Mouse (Mus musculus) small intestine, adult 2 months (tissue): Measurements from ENCODE around the gene Gabpb1. TPM values are rescaled to one million over a fixed set of nuclear protein-coding genes. Genes with fewer than 3 reads are reported as not detected.

Source experiments
- H3K27ac ChIP-seq: fragments of 200-500 bp; 2 replicates; pipeline ENCODE4 v1.5.1; 2012; ENCODE audit warnings: low read depth, low read length, control low read depth, inconsistent platforms; ENCODE audit not compliant: insufficient read depth
- H3K27me3 ChIP-seq: fragments of 200-500 bp; 2 replicates; pipeline ENCODE4 v1.6.1; 2012; ENCODE audit warnings: mild to moderate bottlenecking, moderate library complexity, low read length, inconsistent platforms; ENCODE audit not compliant: control insufficient read depth, insufficient read depth
- H3K36me3 ChIP-seq: fragments of 200-500 bp; 2 replicates; pipeline ENCODE4 v1.6.1; 2012; ENCODE audit warnings: mild to moderate bottlenecking, low read length, control low read depth, inconsistent platforms; ENCODE audit not compliant: control insufficient read depth, insufficient read depth
- H3K4me1 ChIP-seq: fragments of 200-500 bp; 2 replicates; pipeline ENCODE4 v1.6.1; 2012; ENCODE audit warnings: low read length, inconsistent platforms, mixed read lengths; ENCODE audit not compliant: control insufficient read depth, insufficient read depth, insufficient read length
- H3K4me3 ChIP-seq: fragments of 200-500 bp; 2 replicates; pipeline ENCODE4 v1.5.1; 2012; ENCODE audit warnings: low read depth, mild to moderate bottlenecking, control low read depth, inconsistent platforms, low read length, moderate library complexity
- CTCF ChIP-seq: fragments of 200-500 bp; IDR thresholded peaks from 2 replicates; pipeline ENCODE4 v1.5.1; 2012; ENCODE audit warnings: low read depth, mild to moderate bottlenecking, control low read depth, inconsistent platforms, low read length, moderate library complexity, mixed read lengths; ENCODE audit not compliant: insufficient replicate concordance, insufficient read length; ENCODE audit errors: extremely low read depth
- POLR2A ChIP-seq: fragments of 200-500 bp; IDR thresholded peaks from 2 replicates; pipeline ENCODE4 v1.6.1; 2012; ENCODE audit warnings: low read depth, mild to moderate bottlenecking, control low read depth, inconsistent platforms, low read length, moderate library complexity
- WGBS: fragments of 180-500 bp; shearing (Covaris S2); methylation state at CpG from one replicate; pipeline ENCODE4 v1.1.7; 2018; 5-methylcytosine and 5-hydroxymethylcytosine counted together
- polyA plus RNA-seq: library from polyadenylated mRNA; depleted of rRNA; stranded (reverse); fragments of >200 nt; gene quantifications from 2 replicates; pipeline ENCODE4 v1.2.3, GENCODE M21; 2012

Gabpb1 gene
- polyA plus RNA-seq, 1 experiment = 5.0 TPM

DNA sequence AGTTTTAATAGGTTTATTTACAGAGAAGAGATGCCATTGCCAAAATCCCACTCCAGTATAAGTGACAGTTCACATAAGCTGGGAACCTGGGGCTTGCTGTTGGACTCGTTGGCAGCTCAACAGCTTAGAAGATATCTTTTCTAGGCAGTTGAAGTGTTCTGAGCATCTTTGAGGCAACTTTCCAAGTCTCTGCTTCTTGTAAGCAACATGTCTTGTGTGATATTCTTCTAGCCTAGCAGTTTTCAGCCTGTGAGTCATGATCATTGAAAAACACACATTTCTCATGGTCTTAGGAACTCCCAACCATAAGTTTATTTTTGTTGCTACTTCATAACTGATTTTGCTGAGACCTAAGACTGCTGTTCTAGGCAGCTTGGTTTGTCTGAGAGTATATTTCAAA, 6.8 kb upstream of the Gabpb1 start:
- TF ChIP-seq CTCF = no peak
- no peak overlapping the region for H3K27ac ChIP-seq
- 59% methylated on average over 1 of the region's 1 CpGs for WGBS
- H3K36me3 ChIP-seq = no peaks in the 10 kb centered on the region; the same call in none of the 2 replicates
- no peak overlapping the region for H3K4me3 ChIP-seq
- no peaks in the 10 kb centered on the region for H3K27me3 ChIP-seq
- no peaks in the 10 kb centered on the region for H3K4me1 ChIP-seq

DNA sequence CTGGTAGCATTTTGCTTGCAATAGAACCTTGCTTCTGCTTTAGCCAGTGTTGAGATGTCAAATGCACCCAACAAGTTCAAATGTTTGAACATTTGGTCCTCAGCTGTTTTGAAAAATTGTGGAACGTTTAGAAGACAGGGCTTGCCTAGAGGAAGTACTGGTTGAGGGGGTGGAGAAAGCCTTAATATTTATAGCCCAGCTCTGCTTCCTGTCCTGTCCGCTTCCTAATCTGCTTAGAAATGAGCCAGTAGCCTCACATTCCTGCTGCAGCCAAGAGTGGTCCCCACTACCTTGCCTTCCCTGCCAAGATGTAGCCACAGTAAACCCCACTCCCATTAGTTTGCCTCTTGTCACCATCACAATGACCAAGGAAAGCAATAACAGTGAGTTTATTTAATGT, 6.2 kb upstream of the Gabpb1 start:
- H3K27me3 ChIP-seq = no peaks in the 10 kb centered on the region
- 53% methylated on average over 2 of the region's 2 CpGs for WGBS
- H3K4me3 ChIP-seq = no peak overlapping the region
- no peaks in the 10 kb centered on the region for H3K4me1 ChIP-seq
- H3K27ac ChIP-seq = no peak overlapping the region
- TF ChIP-seq POLR2A (no peak), CTCF (no peak)
- no peaks in the 10 kb centered on the region; the same call in none of the 2 replicates for H3K36me3 ChIP-seq

DNA sequence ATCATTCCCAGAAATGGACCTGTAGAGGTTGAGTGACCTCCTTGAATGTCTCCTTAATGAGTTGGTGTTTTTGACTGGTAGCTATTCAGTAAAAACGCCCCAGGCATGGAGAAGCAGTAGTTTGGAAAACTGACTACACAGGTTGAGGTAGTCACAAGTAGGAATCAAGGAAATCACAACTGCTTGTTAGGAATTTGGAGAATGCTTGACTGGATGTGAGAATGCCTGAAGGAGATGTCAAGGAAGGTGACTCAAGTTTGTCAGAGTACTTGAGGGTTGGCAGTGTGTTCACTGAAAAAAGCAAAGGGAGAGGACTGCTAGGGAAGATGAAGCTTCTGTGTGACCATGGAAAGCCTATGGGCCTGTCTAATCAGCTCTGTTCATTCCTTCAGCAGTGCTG, 1.2 kb upstream of the Gabpb1 start:
- H3K27me3 ChIP-seq = no peaks in the 10 kb centered on the region
- H3K4me3 ChIP-seq = no peak overlapping the region
- H3K36me3 ChIP-seq = no peaks in the 10 kb centered on the region; the same call in 1 of the 2 replicates
- TF ChIP-seq POLR2A (no peak), CTCF (no peak)
- WGBS = 94% methylated on average over 1 of the region's 1 CpGs
- no peak overlapping the region for H3K27ac ChIP-seq
- H3K4me1 ChIP-seq = no peaks in the 10 kb centered on the region; the same call in 1 of the 2 replicates

DNA sequence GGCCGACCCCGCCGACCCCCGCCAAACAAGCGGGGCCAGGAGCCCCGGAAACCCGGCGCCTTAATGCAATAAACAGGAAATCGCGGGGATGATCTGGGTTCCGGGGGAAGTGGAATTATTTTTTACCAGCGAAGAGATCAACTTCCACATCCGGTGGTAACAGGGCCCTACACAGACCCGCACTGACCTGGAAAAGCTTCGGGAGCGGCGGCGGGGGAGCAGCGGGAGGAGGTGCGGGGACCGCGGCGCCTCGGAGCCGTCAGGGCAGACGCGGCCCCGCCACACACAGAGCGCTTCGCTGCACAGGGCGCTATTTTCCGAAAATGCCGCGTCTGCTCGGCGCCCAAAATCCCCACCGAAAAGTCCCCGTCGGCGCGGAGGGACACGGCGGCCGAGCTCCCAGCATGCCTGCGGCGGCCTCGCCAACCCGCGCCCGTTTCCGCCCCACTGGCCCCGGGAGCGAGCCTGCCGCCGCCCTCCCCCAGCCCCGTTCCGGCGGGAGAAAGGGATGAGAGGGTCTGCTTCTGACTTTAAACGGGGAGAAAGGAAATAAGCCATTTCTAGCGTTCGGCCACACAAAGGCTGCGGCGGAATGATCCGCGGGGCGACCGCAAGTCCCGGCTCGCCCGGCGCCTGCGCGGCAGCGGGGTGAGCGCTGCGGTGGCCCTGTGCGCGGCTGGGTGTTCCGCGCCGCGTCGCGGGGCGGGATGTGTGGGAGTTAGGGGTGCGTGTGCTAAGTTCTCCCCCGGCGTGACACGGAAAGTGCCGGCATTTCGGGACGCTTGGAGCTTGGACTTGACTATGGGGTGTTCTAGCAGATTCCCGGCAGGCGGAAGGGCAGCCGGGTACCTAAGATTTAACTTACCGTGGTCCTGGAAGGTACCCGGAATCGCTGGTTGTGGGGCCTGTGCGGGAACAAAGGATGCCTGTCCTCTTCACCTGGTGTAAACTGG, 692 bp downstream of the Gabpb1 start:
- Histone ChIP-seq H3K27me3 (no peaks in the 10 kb centered on the region), H3K36me3 (no peaks in the 10 kb centered on the region), H3K27ac (peak overlapping the region; percentile 97), H3K4me1 (no peaks in the 10 kb centered on the region; the same call in 1 of the 2 replicates), H3K4me3 (peak overlapping the region; percentile 97)
- WGBS = under 1% methylated on average over 99 of the region's 99 CpGs
- TF ChIP-seq POLR2A = peak; percentile 83
- peak; percentile 10; the same call in 1 of the 2 replicates for TF ChIP-seq CTCF

DNA sequence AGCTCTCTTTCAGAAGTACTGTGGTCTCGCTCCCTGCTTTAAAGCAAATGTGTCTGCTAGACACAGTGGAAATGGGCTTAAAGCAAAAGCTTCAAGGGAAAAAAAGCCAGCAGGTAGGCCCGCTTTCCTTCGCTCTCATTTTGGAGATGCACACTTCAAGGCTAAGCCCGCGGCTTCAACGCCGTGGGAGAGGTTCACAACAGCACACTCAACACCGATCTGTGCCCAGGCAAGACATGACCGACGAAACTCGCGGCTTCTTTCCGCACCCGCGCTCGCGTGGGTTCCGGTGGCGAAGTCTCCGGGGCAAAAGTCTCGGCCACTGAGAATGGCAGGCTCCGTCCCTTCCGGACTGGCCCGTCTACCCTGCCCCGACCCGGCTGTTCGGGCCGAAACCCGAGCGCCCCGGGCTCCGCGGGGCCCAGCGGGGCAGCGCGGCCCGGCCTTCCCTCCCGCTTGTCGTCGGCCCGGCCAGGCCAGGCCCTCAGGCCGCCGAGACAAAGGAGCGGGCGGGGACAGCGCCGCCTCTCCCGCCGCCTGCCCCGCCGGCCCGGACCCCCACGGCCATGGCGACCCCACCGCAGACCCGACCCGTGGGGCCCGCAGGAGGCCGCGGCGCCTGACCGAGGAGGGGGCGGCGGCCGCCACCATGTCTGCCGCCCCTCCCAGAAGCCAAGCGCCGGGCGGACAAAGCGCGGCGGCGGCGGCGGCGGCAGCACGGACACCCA, 1.5 kb downstream of the Gabpb1 start:
- Histone ChIP-seq H3K4me1 (no peaks in the 10 kb centered on the region; the same call in 1 of the 2 replicates), H3K36me3 (no peaks in the 10 kb centered on the region), H3K4me3 (peak overlapping the region; percentile 97), H3K27me3 (no peaks in the 10 kb centered on the region), H3K27ac (peak overlapping the region; percentile 97)
- peak; percentile 41; the same call in 1 of the 2 replicates for TF ChIP-seq POLR2A
- TF ChIP-seq CTCF = no peak
- WGBS = under 1% methylated on average over 76 of the region's 77 CpGs

DNA sequence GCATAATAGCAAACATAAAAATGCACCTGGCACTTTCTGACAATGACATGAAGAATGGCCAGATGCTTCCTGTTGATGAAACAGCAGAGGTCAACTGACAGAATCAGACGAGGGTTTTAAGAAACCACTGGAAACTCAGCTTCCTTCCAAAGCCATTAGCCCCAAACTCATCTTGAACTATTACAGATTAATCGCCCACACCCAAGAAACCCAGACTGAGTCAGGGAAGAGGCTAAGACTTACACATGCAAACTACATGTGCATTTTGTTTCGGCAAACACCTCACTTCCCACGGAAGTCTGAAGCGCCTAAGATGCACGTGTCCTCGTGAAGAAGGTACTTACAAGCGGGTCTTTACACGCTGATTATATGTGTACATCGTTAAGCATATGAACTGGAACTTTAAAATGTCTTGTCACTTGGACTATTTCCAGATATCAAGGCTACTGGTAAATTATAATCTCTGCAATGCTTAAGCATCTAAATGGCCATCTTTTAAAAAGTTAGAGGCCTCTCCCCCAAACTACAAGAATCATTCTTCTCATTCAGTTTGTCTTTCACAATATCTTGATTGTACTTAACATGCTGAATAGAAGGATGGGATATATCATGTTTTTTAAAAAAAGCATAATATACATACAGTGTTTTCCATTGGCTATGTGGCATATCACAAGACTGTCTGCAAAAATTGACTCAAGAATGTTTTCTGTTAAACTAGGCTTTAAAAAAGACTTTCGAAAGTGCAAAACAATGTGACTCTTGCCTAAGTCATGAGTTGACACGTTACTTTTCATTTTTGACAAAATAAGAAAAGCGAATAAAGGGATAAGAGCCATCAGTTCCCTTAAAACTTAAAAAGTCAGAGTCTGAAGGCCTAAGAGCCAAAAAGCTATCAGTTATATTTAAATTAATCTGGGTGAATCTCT, 2.6 kb downstream of the Gabpb1 start:
- H3K36me3 ChIP-seq = no peaks in the 10 kb centered on the region
- WGBS = 19% methylated on average over 13 of the region's 13 CpGs
- H3K4me3 ChIP-seq = peak overlapping the region; percentile 20; the same call in 1 of the 2 replicates
- peaks cover 2% of the 10 kb centered on the region; the same call in 1 of the 2 replicates for H3K4me1 ChIP-seq
- H3K27me3 ChIP-seq = no peaks in the 10 kb centered on the region
- TF ChIP-seq CTCF (no peak), POLR2A (no peak)
- peak overlapping the region; percentile 97; the same call in 1 of the 2 replicates for H3K27ac ChIP-seq
